8 mouse cellular contexts compared by ENCODE assay signal in genomic region chr3:104865341-104865788, GRCm38 (mm10). TPM values are rescaled to one million over a fixed set of nuclear protein-coding genes. Genes with fewer than 3 reads are reported as not detected.
DNase-seq lines count a peak whose midpoint lies in the region; ATAC-seq and TF ChIP-seq lines count a peak whose summit lies in the region.

No protein-coding gene starts in this region.

- peak overlapping the region; percentile 97 for H3K9ac ChIP-seq in forebrain, embryonic 12.5 days
- peak overlapping the region; percentile 89 for H3K9ac ChIP-seq in liver, embryonic 13.5 days

- peak overlapping the region; percentile 76 for H3K4me2 ChIP-seq in forebrain, embryonic 12.5 days
- peak overlapping the region; percentile 81 for H3K4me2 ChIP-seq in liver, embryonic 13.5 days

- H3K27ac ChIP-seq in gastrocnemius, adult 2 months = peak overlapping the region; percentile 95
- H3K27ac ChIP-seq in forebrain, embryonic 12.5 days = peak overlapping the region; percentile 97
- peak overlapping the region; percentile 90 for H3K27ac ChIP-seq in liver, embryonic 13.5 days
- H3K27ac ChIP-seq in small intestine, adult 2 months (ENCODE audit: insufficient read depth, low read depth, low read length) = peak overlapping the region; percentile 99

- no peak for TF ChIP-seq POLR2A in small intestine, adult 2 months (IDR thresholded peaks at IDR 0.05; ENCODE audit: low read depth, low read length)

- no peak for TF ChIP-seq CTCF in gastrocnemius, adult 2 months (IDR thresholded peaks at IDR 0.05)
- TF ChIP-seq CTCF in small intestine, adult 2 months (IDR thresholded peaks at IDR 0.05; ENCODE audit: extremely low read depth, insufficient read length, insufficient replicate concordance, low read depth, low read length) = no peak

- H3K36me3 ChIP-seq in forebrain, embryonic 12.5 days (replicated peaks) = peaks cover 12% of the 10 kb centered on the region
- H3K36me3 ChIP-seq in liver, embryonic 13.5 days = peaks cover 10% of the 10 kb centered on the region
- H3K36me3 ChIP-seq in small intestine, adult 2 months (ENCODE audit: control insufficient read depth, insufficient read depth, low read length) = peaks cover 7% of the 10 kb centered on the region

- H3K9me3 ChIP-seq in forebrain, embryonic 12.5 days = no peaks in the 10 kb centered on the region
- no peaks in the 10 kb centered on the region for H3K9me3 ChIP-seq in liver, embryonic 13.5 days (replicated peaks)

- ATAC-seq in forebrain, embryonic 12.5 days (ENCODE audit: low FRiP score) = peak; percentile 4; the same call in 1 of the 2 replicates
- peak; percentile 43 for ATAC-seq in liver, embryonic 13.5 days (ENCODE audit: low read depth)

- H3K4me3 ChIP-seq in gastrocnemius, adult 2 months = peak overlapping the region; percentile 94
- peak overlapping the region; percentile 98 for H3K4me3 ChIP-seq in forebrain, embryonic 12.5 days (replicated peaks)
- H3K4me3 ChIP-seq in liver, embryonic 13.5 days (replicated peaks) = peak overlapping the region; percentile 72
- H3K4me3 ChIP-seq in small intestine, adult 2 months (ENCODE audit: low read depth, low read length) = peak overlapping the region; percentile 88

- whole genome bisulfite sequencing in forebrain, embryonic 12.5 days = 2% methylated on average over 12 of the region's 12 CpGs
- WGBS in liver, embryonic 13.5 days (ENCODE audit: insufficient replicate concordance) = under 1% methylated on average over 12 of the region's 12 CpGs
- WGBS in small intestine, adult 2 months = under 1% methylated on average over 12 of the region's 12 CpGs

- intact Hi-C loops in gastrocnemius, adult 2 months (cut with DNase I) = loop anchor here (1.0 to 5.0 kb wide), 3 partner anchors 19 to 102 kb away; partner anchors contain the start of gene Rhoc
- intact Hi-C loops in gastrocnemius, postnatal 36 days (cut with DNase I) = loop anchor here (2.0 kb wide), 1 partner anchor 83 kb away; no protein-coding TSS in a partner anchor

- no peaks in the 10 kb centered on the region for H3K27me3 ChIP-seq in forebrain, embryonic 12.5 days
- H3K27me3 ChIP-seq in liver, embryonic 13.5 days = no peaks in the 10 kb centered on the region
- H3K27me3 ChIP-seq in small intestine, adult 2 months (ENCODE audit: control insufficient read depth, insufficient read depth, low read length) = no peaks in the 10 kb centered on the region

- DNase-seq in gastrocnemius, adult 2 months = no peak
- no peak for DNase-seq in gastrocnemius, postnatal 10 days
- DNase-seq in ES-CJ7 (ENCODE audit: low read depth, low spot score) = peak; percentile 28
- peak; percentile 53 for DNase-seq in liver, embryonic 13.5 days
- no peak for DNase-seq in yolk sac, embryonic 10.5 days (ENCODE audit: low spot score)
- DNase-seq in gastrocnemius, postnatal 36 days = no peak

- H3K4me1 ChIP-seq in forebrain, embryonic 12.5 days = peaks cover 34% of the 10 kb centered on the region
- H3K4me1 ChIP-seq in liver, embryonic 13.5 days (replicated peaks) = peaks cover 44% of the 10 kb centered on the region
- H3K4me1 ChIP-seq in small intestine, adult 2 months (ENCODE audit: control insufficient read depth, insufficient read depth, insufficient read length, low read length) = peaks cover 5% of the 10 kb centered on the region; the same call in 1 of the 2 replicates

RNA-seq across cellular contexts. Expression of gene Capza1, which starts 1.1 kb away (rescaled TPM):
- 10 to 100 TPM; 23.5 to 25.5 TPM for total RNA-seq in gastrocnemius, adult 2 months (2021)
- total RNA-seq in gastrocnemius, postnatal 10 days (2021) = 10 to 100 TPM; 38.1 to 42.5 TPM
- polyA plus RNA-seq in forebrain, embryonic 12.5 days (2016; fragmentation: Nextera tagmentation; extraction: Ambion mirVana) = 208 and 212 TPM in 2 replicates
- 98.0 and 121 TPM in 2 replicates for polyA plus RNA-seq in liver, embryonic 13.5 days (2015; fragmentation: Nextera tagmentation; extraction: Ambion mirVana)
- polyA plus RNA-seq in small intestine, adult 2 months (2012; rRNA removed) = 9.9 and 18.9 TPM in 2 replicates
- total RNA-seq in gastrocnemius, postnatal 36 days (2021) = 10 to 100 TPM; 20.3 to 21.7 TPM

RNA-seq across cellular contexts. Expression of gene St7l, which starts 1.6 kb away (rescaled TPM):
- total RNA-seq in gastrocnemius, adult 2 months (2021) = 10 to 100 TPM; 23.3 to 23.4 TPM
- 10 to 100 TPM; 13.8 to 20.8 TPM for total RNA-seq in gastrocnemius, postnatal 10 days (2021)
- 36.7 and 40.1 TPM in 2 replicates for polyA plus RNA-seq in forebrain, embryonic 12.5 days (2016; fragmentation: Nextera tagmentation; extraction: Ambion mirVana)
- polyA plus RNA-seq in liver, embryonic 13.5 days (2015; fragmentation: Nextera tagmentation; extraction: Ambion mirVana) = 11.4 and 15.2 TPM in 2 replicates
- polyA plus RNA-seq in small intestine, adult 2 months (2012; rRNA removed) = 1.8 and 4.6 TPM in 2 replicates
- 10 to 100 TPM; 20.2 to 21.2 TPM for total RNA-seq in gastrocnemius, postnatal 36 days (2021)

RNA-seq across cellular contexts. Expression of gene Mov10, which starts 47.0 kb away (rescaled TPM):
- 1 to 10 TPM in 1 of 2 experiments, under 1 TPM in 1; 0.38 to 2.5 TPM for total RNA-seq in gastrocnemius, adult 2 months (2021)
- 1 to 10 TPM; 5.5 to 8.7 TPM for total RNA-seq in gastrocnemius, postnatal 10 days (2021)
- polyA plus RNA-seq in forebrain, embryonic 12.5 days (2016; fragmentation: Nextera tagmentation; extraction: Ambion mirVana) = 15.7 and 20.6 TPM in 2 replicates
- polyA plus RNA-seq in liver, embryonic 13.5 days (2015; fragmentation: Nextera tagmentation; extraction: Ambion mirVana) = 26.2 and 28.7 TPM in 2 replicates
- 34.9 and 46.1 TPM in 2 replicates for polyA plus RNA-seq in small intestine, adult 2 months (2012; rRNA removed)
- 1 to 10 TPM; 1.3 to 1.7 TPM for total RNA-seq in gastrocnemius, postnatal 36 days (2021)

Comparison
In these comparisons a context has a peak if more than half of its experiments do, and no peak if none do; other contexts are left out.
1. DNase-seq: peak in ES-CJ7 (single experiment) and liver, embryonic 13.5 days (single experiment); none in gastrocnemius, adult 2 months (single experiment), gastrocnemius, postnatal 10 days (single experiment), yolk sac, embryonic 10.5 days (single experiment) and gastrocnemius, postnatal 36 days (0 of 2).
2. Peak in every context shown above with its lines, with median percentiles within 50 percentile points of each other: H3K27ac ChIP-seq and H3K4me3 ChIP-seq.